Mouse (Mus musculus) heart, postnatal 14 days (tissue): ENCODE measurements around the gene Noc3l. TPM values are rescaled to one million over a fixed set of nuclear protein-coding genes. Genes with fewer than 3 reads are reported as not detected.
A peak's percentile ranks its signal among the peaks of the same experiment; 100 is the strongest.

Source experiments
- DNase-seq, 2 experiments: peaks; one replicate each; pipeline ENCODE4 v3.0.0; 2021 to 2022
- intact Hi-C: fragments of 180-260 bp; cut with DNase I; formaldehyde crosslinking; loops from one replicate; pipeline ENCODE4 v1.15.1; 2025
- long read RNA-seq, 2 experiments: library from polyadenylated mRNA; stranded (forward); transcript quantifications; one replicate each; pipeline ENCODE4 v2.0.0; 2021
- total RNA-seq, 2 experiments: library from RNA; stranded (reverse); gene quantifications; 2 replicates each; pipeline ENCODE4 v1.2.3; 2021

Gene Noc3l
- 1 to 10 TPM; 5.4 to 6.7 TPM for total RNA-seq
- long read RNA-seq, experiment 1, partial matches to known transcripts: 0 of 1 reads
- long read RNA-seq, experiment 1, other reads (novel, unspliced or antisense): 1 of 1 reads
- long read RNA-seq, experiment 2, partial matches to known transcripts: 0 of 3 reads
- long read RNA-seq, experiment 2, other reads (novel, unspliced or antisense): 1 of 3 reads

GRCm38 (mm10) chr19:38818766-38819426 lies at the start of gene Noc3l:
Gene Noc3l, minus strand, starts transcription at chr19:38819237.
- peak; percentile 96 to 98 for DNase-seq
- intact Hi-C loops: loop anchor here (2.0 to 5.0 kb wide), 2 partner anchors 16 to 83 kb away; no protein-coding TSS in a partner anchor

GRCm38 (mm10) chr19:38862523-38862922 lies 43.5 kb upstream of the Noc3l start:
- intact Hi-C loops: no loop called here
- no peak for DNase-seq

GRCm38 (mm10) chr19:38858224-38858623 lies 39.2 kb upstream of the Noc3l start:
- DNase-seq: no peak
- intact Hi-C loops: no loop called here

- no peak for DNase-seq
- intact Hi-C loops: no loop called here
Measured at GRCm38 (mm10) chr19:38846373-38846772, 27.3 kb upstream of the Noc3l start.

GRCm38 (mm10) chr19:38844817-38845216 lies 25.8 kb upstream of the Noc3l start:
- no peak for DNase-seq
- intact Hi-C loops: no loop called here

GRCm38 (mm10) chr19:38837171-38837641 lies 18.2 kb upstream of the Noc3l start:
- peak; percentile 67 to 75 for DNase-seq
- intact Hi-C loops: no loop called here

GRCm38 (mm10) chr19:38836438-38837170 lies 17.6 kb upstream of the Noc3l start, which contains the start of gene Tbc1d12:
Gene Tbc1d12, plus strand, starts transcription at chr19:38836579.
- intact Hi-C loops: no loop called here
- peak; percentile 97 to 98 for DNase-seq

GRCm38 (mm10) chr19:38836084-38836437 lies 17.0 kb upstream of the Noc3l start:
- no peak for DNase-seq
- intact Hi-C loops: no loop called here

GRCm38 (mm10) chr19:38833224-38833623 lies 14.2 kb upstream of the Noc3l start:
- intact Hi-C loops: no loop called here
- DNase-seq: no peak

GRCm38 (mm10) chr19:38820186-38820804 lies 1.3 kb upstream of the Noc3l start:
- intact Hi-C loops: no loop called here

GRCm38 (mm10) chr19:38819427-38819802 lies 378 bp upstream of the Noc3l start:
- intact Hi-C loops: loop anchor here (2.0 to 5.0 kb wide), 2 partner anchors 15 to 83 kb away; no protein-coding TSS in a partner anchor

More at GRCm38 (mm10) chr19:38820186-38820804, 1.3 kb upstream of the Noc3l start:
- no peak for DNase-seq

GRCm38 (mm10) chr19:38818191-38818590 lies 846 bp downstream of the Noc3l start:
- intact Hi-C loops: loop anchor here (2.0 to 5.0 kb wide), 2 partner anchors 17 to 84 kb away; no protein-coding TSS in a partner anchor
- no peak for DNase-seq

More at GRCm38 (mm10) chr19:38819427-38819802, 378 bp upstream of the Noc3l start:
- DNase-seq: no peak

- peak; percentile 6 to 25 for DNase-seq
- intact Hi-C loops: no loop called here
Measured at GRCm38 (mm10) chr19:38798801-38799200, 20.2 kb downstream of the Noc3l start.

GRCm38 (mm10) chr19:38798291-38798690 lies 20.7 kb downstream of the Noc3l start:
- no peak for DNase-seq
- intact Hi-C loops: no loop called here

- no peak for DNase-seq
- intact Hi-C loops: no loop called here
Measured at GRCm38 (mm10) chr19:38796546-38796945, 22.5 kb downstream of the Noc3l start.

GRCm38 (mm10) chr19:38793563-38794045 lies 25.4 kb downstream of the Noc3l start:
- intact Hi-C loops: no loop called here
- DNase-seq: no peak

GRCm38 (mm10) chr19:38787756-38788155 lies 31.3 kb downstream of the Noc3l start:
- no peak for DNase-seq
- intact Hi-C loops: no loop called here

GRCm38 (mm10) chr19:38783542-38783941 lies 35.5 kb downstream of the Noc3l start:
- intact Hi-C loops: no loop called here
- no peak for DNase-seq

GRCm38 (mm10) chr19:38778805-38779204 lies 40.2 kb downstream of the Noc3l start:
- DNase-seq: peak; percentile 19 to 23
- intact Hi-C loops: loop anchor here (5.0 kb wide), 1 partner anchor 357 kb away; no protein-coding TSS in a partner anchor

GRCm38 (mm10) chr19:38775548-38775947 lies 43.5 kb downstream of the Noc3l start:
- intact Hi-C loops: loop anchor here (5.0 kb wide), 1 partner anchor 353 kb away; no protein-coding TSS in a partner anchor
- DNase-seq: peak; percentile 45 to 71
